Mouse (Mus musculus): ENCODE results near the gene Cluap1.

DNA sequence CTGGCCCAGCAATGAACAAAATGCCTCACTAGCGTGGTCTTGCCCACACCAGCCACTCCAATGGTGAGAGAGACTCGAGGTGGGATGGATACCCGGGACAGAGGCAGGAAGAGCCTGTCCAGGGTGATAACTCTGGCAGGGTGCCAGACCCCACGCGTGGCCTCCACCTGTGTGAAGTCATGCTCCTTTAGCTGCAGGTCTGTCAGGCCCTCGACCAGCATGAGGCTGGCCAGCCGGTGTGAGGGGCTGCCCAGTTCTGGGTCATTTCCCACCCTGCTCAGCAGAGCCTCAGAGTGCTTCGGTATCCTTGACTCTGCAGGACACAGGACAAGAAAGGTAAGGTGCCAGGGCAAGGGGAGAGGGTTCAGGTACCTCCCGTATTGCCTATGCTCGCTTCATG is 56.4 kb downstream of the Cluap1 start:
- TF ChIP-seq POLR2AphosphoS2 (IDR thresholded peaks at IDR 0.05; ENCODE audit: insufficient read length, low read depth) = no peak
- no peak for TF ChIP-seq POLR2A (IDR thresholded peaks at IDR 0.05; ENCODE audit: insufficient read length, low read depth)
- no peak for TF ChIP-seq TCF12 (IDR thresholded peaks at IDR 0.05; ENCODE audit: insufficient read depth, poor library complexity, severe bottlenecking)
- no peak for TF ChIP-seq MYOD1 (IDR thresholded peaks at IDR 0.05; ENCODE audit: control insufficient read depth in 1 of 3, insufficient read length in 2 of 3, low read depth in 2 of 3)
- TF ChIP-seq CEBPB (IDR thresholded peaks at IDR 0.05; ENCODE audit: insufficient read depth, poor library complexity, severe bottlenecking) = no peak
- no peak for TF ChIP-seq MYOG (IDR thresholded peaks at IDR 0.05; ENCODE audit: control insufficient read depth in 1 of 3, insufficient read depth in 1 of 3, insufficient read length in 2 of 3, low read depth in 2 of 3)
- TF ChIP-seq USF1 (IDR thresholded peaks at IDR 0.05; ENCODE audit: low read depth) = no peak

Measured in myocyte (in vitro differentiated cells).